Mouse (Mus musculus) spleen, adult 2 months (tissue): ENCODE measurements around the gene Dpep3.

ENCODE experiments used
- CTCF ChIP-seq: fragments of 200-500 bp; IDR thresholded peaks from 2 replicates; pipeline ENCODE4 v1.5.1; 2011; ENCODE audit warnings: mild to moderate bottlenecking, inconsistent platforms; ENCODE audit not compliant: insufficient read depth, insufficient read length, insufficient replicate concordance; ENCODE audit errors: extremely low read depth
- POLR2A ChIP-seq: fragments of 200-500 bp; IDR thresholded peaks from 2 replicates; pipeline ENCODE4 v1.6.1; 2011; ENCODE audit warnings: low read depth, low read length, inconsistent platforms

DNA sequence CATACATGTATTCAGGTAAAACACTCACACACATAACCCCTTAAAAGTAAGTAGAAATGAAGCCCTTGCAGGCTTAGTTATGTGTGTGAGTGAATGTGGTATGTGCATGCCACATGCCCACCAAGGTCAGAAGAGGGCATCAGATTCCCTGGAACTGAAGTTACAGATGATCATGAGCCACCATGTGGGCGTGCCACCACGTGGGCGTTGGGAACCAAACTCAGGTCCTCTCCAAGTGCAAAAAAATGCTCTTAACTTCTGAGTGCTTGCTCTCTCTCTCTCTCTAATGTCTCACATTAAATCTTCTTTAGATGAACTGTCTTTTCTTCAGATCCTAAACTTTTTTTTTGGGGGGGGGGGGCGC is 40.9 kb downstream of the Dpep3 start, which contains the start of gene Psmb10:
- TF ChIP-seq CTCF: no peak
- no peak for TF ChIP-seq POLR2A
